Mouse (Mus musculus): Measurements from ENCODE around the gene Ehd2.
"Not testable (repeated sequence)": the region's sequence is repeated elsewhere in the genome, so short reads cannot be mapped to it uniquely, and the experiment has no call there.

The Ehd2 gene

DNA sequence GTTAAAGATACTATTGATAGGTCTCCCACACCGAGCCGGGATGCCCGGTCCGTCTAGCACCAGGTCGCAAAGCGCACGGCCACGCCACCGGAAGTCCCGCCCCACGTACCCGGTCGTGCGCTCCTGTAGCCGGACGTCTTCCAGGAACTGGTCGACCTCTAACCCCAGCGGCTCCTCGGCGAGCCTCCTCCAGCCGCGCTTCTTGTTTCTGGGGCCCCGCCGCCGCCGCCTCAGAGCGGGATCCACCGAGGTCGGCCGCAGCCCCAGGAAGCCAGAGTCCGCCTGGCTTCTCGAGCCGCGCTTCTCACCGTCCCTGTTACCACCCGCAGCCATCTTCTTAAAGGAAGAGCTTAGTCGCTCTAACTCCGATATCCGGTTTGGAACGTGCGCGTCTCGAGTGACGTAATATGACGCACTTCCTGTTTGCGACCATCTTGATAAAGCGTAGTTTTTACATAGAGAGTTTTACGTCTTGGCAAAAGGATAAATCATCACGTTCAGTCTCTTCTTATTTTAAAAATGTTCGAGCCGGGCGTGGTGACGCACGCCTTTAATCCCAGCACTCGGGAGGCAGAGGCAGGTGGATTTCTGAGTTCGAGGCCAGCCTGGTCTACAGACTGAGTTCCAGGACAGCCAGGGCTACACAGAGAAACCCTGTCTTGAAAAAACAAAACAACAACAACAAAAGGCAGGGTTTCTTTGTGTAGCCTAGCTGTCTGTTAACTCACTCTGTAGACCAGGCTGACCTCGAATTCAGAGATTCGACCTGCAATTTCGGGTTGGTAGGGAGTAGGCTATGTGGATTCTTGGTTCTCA is 21.4 kb downstream of the Ehd2 start, which contains the start of gene Nop53:
Gene Nop53 (minus strand): TSS at position 354 of the 816 bp plus-strand sequence.
- DNase-seq (ENCODE audit: low spot score): peak; percentile 91

DNA sequence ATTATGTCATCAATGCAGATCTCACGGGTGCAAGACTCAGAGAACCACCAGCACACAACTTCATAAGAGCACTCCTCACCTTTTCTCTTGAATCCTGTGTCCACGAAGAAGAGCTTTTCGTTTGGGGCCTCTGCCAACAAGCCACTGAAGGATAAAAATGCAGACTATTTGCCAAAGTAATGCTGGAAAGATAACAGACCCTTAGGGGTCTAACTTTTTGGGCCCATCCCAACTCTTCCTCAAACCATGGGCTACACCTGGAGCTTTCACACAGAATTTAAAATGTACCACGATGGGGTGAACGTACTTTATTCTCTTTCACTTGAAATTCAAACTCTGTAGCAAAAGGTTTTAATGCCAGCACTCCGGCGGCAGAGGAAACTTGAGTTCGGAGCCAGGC is 22.2 kb downstream of the Ehd2 start:
- DNase-seq (ENCODE audit: low spot score): no peak

DNA sequence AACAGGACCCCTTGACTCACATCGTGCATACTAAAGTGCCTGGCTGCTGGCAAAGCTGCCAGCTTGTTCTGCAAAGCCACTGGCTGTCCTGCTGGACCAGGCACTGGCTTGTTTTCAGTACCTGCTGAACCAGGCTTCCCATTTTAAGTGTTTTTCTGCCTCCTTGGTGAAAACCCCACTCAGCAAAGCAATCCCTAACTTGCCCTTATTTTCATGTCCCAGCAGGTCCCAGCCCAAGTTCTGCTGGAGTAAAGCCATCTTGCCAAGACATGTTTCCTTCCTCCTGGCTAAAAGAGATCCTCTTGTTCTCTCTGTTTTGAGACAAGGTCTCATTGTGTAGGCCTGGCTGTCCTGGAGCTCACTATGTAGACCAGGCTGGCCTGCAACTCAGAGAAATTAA is 23.1 kb downstream of the Ehd2 start:
- DNase-seq (ENCODE audit: low spot score): no peak

DNA sequence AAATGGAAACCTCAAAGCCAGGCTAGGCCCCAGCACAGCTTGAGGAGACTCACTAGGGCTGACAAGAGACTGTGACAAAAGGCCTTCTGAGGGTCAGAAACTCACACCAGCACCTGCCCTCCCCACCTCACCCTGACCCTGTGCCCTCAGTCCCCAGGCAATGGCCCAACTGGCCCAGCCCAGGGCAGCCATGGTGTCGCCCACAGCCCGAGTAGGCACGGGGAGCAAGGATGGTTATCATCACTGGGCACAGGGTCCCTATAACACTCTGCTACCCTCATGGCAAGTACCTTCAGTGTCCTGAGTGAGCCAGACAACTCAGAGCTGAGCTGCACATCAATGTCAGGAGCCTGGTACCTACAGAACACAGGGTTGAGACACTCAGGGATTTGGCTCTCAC is 28.7 kb downstream of the Ehd2 start:
- DNase-seq (ENCODE audit: low spot score): no peak

DNA sequence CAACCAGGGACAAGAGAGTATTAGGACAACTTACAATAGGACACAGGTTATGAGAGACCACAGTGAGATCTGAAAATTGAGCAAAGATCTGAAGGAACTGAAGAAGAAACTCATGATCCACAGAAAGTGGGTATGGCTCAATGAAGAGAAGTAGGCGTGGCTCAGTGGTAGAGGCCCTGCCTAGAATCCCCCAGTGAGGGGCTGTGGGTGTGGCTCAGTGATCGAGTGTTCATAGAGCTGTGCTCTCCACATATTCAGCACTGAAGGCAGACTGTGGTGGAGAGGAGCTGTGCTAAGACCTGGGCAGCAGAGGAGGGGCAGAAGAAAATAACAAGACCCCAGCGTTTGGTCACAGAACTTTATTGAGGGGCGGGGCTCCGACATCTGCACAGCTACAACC is 29.9 kb downstream of the Ehd2 start:
- DNase-seq (ENCODE audit: low spot score): no peak

DNA sequence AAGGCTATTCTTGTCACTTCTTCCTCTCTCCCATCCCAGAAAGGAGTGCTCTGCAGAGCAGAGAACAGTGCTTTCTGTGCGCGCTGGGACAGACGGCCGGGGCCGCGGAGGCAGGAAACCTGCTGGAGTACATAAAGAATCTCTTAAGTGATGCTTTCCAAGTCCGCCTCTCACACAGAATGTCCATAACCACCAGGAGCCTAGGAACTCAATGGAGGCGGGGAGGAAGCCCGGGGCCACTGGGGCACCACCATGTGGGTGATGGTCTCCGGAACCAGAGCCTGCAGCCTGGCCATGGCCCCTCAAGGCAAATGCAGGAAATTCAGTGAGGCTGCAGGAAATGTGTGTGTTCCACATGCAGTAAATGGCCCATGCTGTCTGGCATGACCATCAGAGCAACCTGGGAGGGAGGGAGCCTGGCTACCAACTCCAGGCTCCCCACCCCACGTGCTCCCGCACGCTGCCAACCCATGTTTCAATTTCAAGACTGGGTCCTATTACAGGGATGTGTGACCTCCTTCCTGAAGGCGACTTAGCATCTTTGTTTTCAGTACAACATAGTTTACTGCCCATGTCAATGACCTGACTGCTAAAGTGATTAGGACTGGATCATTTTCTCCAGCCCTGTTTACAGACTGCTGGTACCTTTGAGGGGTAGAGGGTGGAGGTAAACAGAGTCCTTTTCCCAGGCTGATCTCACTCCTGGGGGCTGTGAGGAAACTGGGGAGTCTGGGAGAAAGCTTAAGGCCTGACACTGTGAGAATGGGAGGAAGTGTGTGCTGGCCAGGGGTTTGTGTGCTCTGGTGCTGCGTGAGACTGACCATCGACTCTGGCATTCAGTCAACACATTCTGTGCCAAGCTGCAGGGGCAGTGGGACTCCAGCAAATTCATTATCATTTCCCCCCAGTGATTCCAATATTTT is 33.7 kb downstream of the Ehd2 start:
- no peak for DNase-seq (ENCODE audit: low spot score)

DNA sequence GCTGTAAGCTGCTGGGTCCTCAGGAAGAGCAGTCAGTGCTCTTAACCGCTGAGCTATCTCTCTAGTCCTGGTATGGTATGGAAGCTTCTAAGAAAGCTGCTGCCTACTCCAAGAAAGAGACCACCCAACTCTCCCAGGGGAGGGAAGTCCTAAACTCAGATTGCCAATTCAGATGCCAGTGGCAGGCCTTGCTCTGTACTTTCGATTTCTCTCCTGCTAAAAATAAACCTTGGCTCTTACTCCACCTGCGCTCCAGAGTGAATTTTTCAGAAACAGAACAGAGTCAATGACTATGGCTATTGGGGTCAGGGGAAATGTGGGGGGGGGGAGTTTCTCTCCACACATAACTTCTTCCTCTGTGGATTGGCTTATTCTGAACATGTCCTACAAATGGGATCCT is 35.7 kb downstream of the Ehd2 start:
- DNase-seq (ENCODE audit: low spot score): no peak

DNA sequence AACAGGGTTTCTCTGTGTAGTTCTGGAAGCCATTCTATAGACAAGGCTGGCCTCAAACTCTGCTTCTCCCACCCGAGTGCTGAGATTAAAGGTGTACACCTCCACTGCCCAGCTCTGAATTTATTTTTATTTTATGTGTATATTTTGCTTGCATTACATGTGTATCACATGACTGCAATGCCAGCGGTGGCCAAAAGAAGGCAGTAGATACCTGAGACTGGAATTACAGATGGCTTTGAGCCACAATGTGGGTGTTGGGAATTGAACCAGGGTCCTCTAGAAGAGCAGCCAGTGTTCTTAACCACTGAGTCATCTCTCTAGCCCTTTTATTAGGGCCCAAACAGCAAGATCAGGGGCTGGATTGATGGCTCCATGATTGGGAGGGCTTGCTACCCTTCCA is 36.8 kb downstream of the Ehd2 start:
- no peak for DNase-seq (ENCODE audit: low spot score)

DNA sequence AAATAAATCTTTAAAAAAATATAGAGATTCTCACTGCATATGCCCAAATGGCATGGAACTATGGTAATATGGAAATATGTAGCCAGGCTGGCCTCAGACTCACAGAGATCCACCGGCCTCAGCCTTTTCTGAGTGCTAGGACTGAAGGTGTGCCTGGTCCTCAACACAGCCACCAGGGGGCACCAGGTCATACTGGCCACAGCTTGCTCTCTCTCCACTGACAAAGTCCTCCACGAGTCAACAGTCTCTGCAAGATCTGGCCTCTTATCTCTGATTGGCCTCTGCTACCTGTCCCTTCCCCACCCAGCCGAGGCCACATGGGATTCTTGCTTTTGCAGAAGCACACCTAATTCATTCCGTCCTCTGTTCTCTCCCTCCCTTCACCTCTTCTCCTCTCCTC is 37.5 kb downstream of the Ehd2 start:
- peak; percentile 65 for DNase-seq (ENCODE audit: low spot score)

DNA sequence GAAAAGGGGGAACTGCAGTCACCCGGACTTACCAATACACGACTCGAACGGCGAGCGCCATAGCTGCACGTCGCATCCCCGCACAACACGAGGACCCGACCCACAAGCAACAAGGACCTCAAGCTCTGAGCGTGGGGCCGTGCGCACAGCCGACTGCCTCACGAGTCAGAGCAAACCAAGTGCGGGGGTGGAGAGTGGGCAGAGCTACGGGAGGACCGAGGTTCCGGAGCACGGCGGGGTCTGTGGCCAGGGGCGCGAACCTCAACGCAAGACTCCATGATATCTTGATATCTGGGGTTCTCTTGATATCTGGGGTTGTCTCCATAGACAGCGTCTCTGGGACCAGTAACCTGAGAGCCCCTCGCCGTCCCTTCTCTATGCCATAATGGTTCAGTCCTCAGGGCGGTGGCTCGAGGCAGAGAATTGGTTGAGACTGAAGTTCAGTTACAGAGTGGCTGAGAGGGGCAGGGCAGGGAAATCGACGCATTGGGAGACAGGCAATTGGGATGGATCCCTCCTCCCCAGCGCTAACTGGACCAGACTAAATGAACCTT is 45.1 kb downstream of the Ehd2 start, which contains the start of gene Selenow:
Gene Selenow (minus strand): TSS at position 183 of the 554 bp plus-strand sequence.
- DNase-seq (ENCODE audit: low spot score): peak; percentile 91

DNA sequence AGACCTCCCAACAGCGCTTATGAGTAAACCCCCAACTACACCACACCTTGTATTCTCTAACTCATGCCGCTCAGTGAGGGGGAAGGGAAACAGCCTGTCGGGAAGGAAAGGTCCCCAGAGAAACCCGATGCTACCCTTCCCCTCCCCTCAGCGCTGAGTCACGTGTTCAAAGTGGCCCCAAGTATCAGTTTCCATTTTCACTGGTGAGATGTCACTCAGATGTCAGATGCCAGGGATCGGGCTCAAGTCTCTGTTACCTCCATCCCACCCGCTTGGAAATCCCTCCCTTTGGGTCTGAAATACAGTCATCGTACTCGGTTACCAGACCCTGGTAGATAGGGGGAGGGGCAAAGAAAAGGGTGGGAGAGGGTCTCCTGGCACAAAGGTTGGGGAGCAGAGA is 45.6 kb downstream of the Ehd2 start:
- DNase-seq (ENCODE audit: low spot score): peak; percentile 20

DNA sequence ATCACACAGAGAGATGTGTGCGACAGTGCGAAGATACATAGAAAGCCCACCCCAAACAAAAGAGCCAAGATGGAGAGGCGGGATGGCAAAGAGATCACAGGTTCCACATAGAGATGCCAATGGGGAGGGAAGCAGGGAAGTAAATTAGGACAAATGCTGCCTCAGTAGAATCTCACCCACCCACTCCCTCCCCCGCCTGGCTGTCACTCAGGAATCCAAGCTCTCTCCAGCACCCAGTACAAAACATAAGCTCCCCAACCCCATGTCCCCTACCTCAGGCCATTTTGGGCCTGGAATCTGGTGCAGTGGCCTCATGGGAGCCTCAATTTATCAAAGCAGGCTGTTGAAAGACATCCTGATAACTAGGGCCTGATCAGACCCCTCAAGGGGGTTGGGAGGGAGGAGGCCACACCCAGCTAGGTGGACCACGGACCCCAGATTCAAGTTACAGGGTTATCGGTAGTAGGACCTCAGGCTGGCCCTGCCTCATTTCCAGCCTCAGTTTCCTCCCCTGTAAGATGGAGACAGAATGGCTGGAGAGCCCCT is 46.6 kb downstream of the Ehd2 start:
- no peak for DNase-seq (ENCODE audit: low spot score)

DNA sequence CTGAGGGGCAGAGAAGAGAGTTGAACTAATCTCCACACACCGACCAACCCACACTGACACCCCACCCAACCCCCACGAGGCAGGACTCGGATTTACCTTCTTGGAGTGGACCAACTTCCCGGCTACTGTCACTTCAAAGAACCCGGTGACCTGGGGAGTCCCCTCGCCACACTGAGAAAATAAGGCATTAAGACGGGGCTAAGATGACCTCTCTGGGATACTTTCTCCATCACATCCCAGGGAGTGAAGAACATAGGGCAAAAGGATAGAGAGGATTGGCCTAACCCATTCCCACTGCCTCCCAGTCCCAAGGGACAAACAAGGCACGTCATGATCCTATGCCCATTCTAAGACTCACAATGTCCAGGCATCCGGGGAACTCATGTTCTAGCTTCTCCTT is 47.4 kb downstream of the Ehd2 start:
- DNase-seq (ENCODE audit: low spot score): no peak

DNA sequence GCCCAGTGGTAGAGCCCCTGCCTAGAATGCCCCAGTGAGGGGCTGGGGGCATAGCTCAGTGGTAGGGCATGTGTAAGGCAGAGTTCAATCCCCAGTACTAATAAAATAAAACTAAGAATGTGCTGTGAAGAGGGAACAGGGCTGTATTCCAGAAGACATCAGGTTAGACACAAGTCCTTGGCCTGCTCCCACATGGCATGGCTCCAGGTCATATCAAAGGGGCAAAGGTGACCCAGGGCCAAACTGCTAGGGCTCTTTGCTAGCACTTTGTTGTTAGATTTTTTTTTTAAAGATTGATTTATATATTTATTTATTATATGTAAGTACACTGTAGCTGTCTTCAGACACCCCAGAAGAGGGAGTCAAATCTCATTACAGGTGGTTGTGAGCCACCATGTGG is 49.0 kb downstream of the Ehd2 start:
- no peak for DNase-seq (ENCODE audit: low spot score)

DNA sequence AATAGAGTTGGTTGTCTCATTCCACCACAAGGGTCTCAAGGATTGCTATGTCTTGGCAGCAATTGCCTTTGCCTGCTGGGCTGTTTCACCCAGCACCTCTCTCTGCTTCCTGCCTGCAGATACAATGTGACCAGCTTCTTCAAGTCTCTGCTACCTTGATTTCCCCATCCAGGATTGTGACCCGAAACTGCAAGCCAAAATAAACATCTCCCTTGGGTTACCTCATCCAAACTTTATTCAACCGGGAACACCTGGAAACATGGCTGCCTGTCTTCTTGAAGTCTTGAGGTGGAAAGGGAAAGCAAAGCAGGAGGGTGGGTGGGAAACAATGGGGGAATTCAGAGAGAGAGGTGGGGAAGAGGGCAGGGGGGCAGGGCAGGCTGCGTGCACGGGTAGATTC is 50.4 kb downstream of the Ehd2 start:
- no peak for DNase-seq (ENCODE audit: low spot score)

DNA sequence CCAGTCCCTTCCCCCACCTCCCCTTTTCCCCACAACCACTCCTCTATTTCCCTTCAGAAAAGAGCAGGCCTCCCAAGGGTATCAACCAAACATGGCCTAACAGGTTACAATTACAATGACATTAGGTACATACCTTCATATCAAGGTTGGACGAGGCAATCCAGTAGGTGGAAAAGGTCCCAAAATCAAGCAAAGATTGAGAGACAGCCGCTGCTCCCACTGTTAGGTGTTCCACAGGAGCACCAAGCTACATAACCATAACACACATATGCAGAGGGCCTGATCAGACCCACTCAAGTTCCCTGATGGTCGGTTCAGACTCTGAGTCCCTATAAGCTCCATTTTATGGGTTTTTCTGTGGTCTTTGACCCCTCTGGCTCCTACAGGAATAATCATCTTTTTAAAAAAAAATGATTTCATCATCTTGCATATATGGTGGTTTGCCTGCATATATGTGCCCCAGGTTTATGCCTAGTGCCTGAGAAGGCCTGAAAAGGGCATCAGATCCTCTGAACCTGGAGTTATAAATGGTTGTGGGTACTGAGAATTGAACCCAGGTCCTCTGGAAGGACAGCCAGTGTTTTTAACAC is 51.1 kb downstream of the Ehd2 start:
- no peak for DNase-seq (ENCODE audit: low spot score)

DNA sequence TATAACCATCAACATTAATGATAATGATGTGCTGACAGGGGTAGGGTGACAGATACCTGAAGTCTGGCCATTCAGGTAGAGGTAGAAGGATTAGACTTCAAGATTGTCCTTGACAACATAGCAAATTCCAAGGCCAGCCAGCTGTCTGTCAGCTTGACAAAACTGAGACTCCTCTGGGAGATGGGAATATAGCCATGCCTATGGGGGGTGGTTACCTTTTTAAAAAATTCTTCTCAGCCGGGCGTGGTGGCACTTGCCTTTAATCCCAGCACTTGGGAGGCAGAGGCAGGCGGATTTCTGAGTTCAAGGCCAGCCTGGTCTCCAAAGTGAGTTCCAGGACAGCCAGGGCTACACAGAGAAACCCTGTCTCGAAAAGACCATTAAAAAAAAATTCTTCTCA is 51.7 kb downstream of the Ehd2 start:
- DNase-seq (ENCODE audit: low spot score): not testable (repeated sequence)

DNA sequence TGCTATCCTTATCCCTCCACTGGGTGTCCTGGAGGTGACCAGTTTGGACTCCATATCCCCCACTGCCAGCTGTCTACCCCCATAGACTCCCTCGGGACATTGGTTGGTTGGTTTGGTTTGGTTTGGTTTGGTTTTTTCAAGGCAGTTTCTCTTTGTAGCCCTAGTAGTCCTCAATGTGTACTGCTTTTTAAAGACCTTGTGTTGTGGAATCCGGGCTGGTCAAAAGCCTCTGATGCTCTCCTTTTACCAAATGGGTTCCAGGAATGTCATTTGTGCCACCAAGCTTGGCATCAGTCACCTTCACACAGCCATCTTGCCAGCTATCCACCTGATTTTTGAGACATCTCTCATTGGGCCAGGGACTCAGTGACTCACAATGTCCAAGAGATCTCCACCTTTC is 52.6 kb downstream of the Ehd2 start:
- DNase-seq (ENCODE audit: low spot score): no peak

DNA sequence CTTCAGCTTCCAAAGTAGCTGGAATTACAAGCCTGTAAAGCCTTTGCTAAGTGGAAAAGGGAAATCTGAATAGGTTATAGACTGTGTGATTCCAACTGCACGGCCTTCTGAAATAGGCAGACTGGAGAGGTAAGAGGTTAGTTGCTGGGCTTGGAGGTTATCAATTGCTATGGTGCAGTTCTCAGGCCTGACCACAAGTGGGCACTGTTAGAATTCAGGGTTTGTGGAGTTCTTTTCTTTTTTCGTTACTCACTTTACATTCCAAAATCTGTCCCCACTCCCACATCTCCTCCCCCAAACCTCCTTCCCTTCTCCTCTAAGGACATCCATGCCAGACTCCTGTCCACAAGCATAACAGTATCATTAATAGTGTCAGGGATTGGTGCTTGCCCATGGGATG is 53.1 kb downstream of the Ehd2 start:
- peak; percentile 33 for DNase-seq (ENCODE audit: low spot score)

DNA sequence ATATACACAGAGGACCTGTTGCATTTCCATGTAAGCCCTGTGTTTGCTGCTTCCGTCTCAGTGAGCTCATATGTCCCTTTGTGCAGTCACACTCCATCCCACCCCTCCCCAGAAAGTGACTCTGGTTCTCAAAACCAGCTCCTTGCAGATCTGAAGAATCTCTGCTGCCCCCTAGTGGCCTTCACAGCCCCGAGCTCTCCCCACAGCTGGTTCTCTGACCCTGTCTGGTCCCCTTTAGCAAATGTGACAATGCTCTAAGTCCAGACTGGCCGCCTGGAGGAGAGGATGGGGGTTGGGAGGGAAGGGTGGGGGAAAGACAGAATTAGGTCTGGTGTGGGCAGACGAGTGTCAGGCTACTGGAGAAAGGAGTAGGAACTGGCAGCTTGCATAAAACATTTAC is 55.2 kb downstream of the Ehd2 start:
- DNase-seq (ENCODE audit: low spot score): peak; percentile 71

DNA sequence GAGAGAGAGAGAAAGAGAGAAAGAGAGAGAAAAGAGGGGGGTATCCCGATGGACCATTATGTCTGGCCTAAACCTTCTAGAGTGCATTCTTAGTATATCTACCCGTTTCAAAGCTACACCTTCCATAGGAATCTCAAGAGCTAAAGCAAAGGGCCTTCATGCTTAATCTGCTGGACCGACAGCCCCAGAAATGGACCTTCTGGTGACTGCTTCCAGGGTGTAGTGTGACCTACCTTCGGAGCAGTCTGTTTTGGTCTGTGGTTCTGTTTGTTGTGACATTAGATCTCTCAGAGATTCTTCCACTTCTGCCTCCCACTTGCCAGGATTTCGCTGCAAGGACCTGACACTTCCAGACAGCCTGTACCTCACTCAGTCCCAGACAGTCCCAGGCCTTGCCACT is 56.8 kb downstream of the Ehd2 start:
- no peak for DNase-seq (ENCODE audit: low spot score)

DNA sequence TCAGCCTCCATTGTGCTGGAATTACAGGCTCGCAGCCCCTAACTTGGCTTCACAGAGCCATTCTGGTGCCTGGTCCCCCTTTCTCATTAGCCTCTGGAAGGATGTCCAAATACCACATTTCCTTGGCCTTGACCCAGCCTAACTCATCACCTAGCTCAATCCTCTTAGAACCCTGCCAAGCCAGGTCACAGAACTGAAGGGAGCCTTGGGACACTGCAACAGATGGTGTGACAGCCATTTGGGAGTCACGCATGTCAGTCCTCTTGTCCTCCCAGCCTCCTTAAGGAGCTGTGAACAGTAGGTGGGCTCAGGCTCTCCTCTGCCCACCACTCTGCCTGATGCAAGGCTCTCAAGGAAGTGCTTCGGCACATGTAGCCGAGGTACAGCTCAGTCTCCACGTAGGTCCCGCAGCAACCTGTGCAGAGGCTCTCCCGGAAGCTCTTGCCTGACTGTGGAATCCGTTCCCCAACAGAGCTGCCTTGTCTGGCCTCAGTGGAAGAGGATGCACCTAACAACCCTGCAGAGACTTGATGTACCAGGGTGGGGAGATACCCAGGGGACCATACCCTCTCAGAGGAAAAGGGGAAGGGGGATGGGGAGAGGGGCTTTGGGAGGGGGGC is 59.3 kb downstream of the Ehd2 start:
- DNase-seq (ENCODE audit: low spot score): no peak
